Mouse (Mus musculus) brown adipose tissue, adult 24 weeks (tissue): Measurements from ENCODE around the gene Aldh16a1. TPM values are rescaled to one million over a fixed set of nuclear protein-coding genes. Genes with fewer than 3 reads are reported as not detected.
"Not testable (repeated sequence)": the region's sequence is repeated elsewhere in the genome, so short reads cannot be mapped to it uniquely, and the experiment has no call there.

Experiments used
- H3K27ac ChIP-seq: fragments of 200-500 bp; replicated peaks from 2 replicates; pipeline ENCODE4 v1.5.1; 2012; ENCODE audit warnings: low read depth, mild to moderate bottlenecking, low read length
- H3K4me1 ChIP-seq: fragments of 200-500 bp; 2 replicates; pipeline ENCODE4 v1.6.1; 2012; ENCODE audit warnings: low read length, mixed read lengths; ENCODE audit not compliant: control insufficient read depth, insufficient read depth, insufficient read length
- H3K4me3 ChIP-seq: fragments of 200-500 bp; 2 replicates; pipeline ENCODE4 v1.5.1; 2012; ENCODE audit warnings: low read depth, mild to moderate bottlenecking, low read length, moderate library complexity; ENCODE audit not compliant: insufficient read depth
- polyA plus RNA-seq: library from polyadenylated mRNA; stranded (reverse); fragments of >200 nt; gene quantifications from 2 replicates; pipeline ENCODE4 v1.2.4, GENCODE M21; 2012; ENCODE audit not compliant: missing spikeins, insufficient read depth, insufficient read length

Gene Aldh16a1
- polyA plus RNA-seq, 1 experiment = 28.0 TPM

DNA sequence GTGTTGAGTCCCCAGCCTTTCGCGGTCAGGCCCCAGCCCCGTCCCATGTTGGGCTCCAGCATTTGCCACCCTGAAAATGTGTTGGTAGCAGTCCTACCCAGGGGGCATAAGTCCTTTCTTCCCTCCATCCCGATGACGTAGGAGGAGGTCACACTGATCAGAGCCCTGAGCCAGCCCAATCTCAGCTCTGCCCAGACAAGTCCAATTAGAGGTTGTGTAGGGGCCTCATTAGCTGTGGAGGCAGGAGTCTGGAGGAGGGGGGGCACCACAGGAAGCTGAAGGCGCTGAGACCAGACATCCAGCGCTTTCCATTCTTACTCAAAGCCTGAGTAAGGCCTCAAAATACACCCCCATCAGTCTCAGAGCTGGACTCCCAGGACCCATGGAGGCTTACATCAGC lies 31.5 kb upstream of the Aldh16a1 start:
- peaks cover 4% of the 10 kb centered on the region; the same call in 1 of the 2 replicates for H3K4me1 ChIP-seq
- H3K27ac ChIP-seq = no peak overlapping the region
- no peak overlapping the region for H3K4me3 ChIP-seq

DNA sequence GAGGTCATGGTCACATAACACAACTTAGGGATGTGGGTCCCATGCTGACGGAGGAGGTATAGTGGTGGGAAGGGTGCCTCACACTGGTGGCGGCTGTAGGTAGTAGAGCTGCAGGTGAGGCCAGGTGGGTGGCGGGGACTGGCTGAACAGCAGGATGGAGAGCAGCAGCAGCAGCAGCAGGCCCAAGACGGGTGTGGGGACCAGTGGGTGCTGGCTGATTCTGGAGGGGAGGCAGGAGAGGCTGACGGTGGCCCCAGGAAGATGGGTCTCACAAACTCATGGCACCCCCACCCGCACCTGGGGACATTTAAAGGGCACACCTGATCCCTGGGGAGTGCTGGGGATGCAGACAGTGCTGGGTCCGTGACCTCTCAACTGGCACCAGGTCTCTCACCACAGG lies 29.3 kb upstream of the Aldh16a1 start:
- Histone ChIP-seq H3K4me1 (peaks cover 4% of the 10 kb centered on the region; the same call in 1 of the 2 replicates), H3K27ac (no peak overlapping the region), H3K4me3 (no peak overlapping the region)

- Histone ChIP-seq H3K4me1 (peaks cover 4% of the 10 kb centered on the region; the same call in 1 of the 2 replicates), H3K4me3 (peak overlapping the region; percentile 40), H3K27ac (no peak overlapping the region)
These were observed 28.2 kb upstream of the Aldh16a1 start for GRCm38 (mm10) chr7:45182606-45183005.

- no peak overlapping the region for H3K27ac ChIP-seq
These were observed 27.8 kb upstream of the Aldh16a1 start for GRCm38 (mm10) chr7:45182199-45182601.

GRCm38 (mm10) chr7:45181540-45181939 lies 27.2 kb upstream of the Aldh16a1 start:
- Histone ChIP-seq H3K4me3 (no peak overlapping the region), H3K4me1 (peaks cover 4% of the 10 kb centered on the region; the same call in 1 of the 2 replicates), H3K27ac (no peak overlapping the region)

More at GRCm38 (mm10) chr7:45182199-45182601, 27.8 kb upstream of the Aldh16a1 start:
- Histone ChIP-seq H3K4me3 (peak overlapping the region; percentile 40), H3K4me1 (peaks cover 4% of the 10 kb centered on the region; the same call in 1 of the 2 replicates)

GRCm38 (mm10) chr7:45180896-45181477 lies 26.6 kb upstream of the Aldh16a1 start, which contains the start of gene Pth2:
Pth2 (plus strand) TSS chr7:45180995.
- no peak within 1 kb of the TSS for H3K27ac ChIP-seq
- H3K4me3 ChIP-seq = no peak within 1 kb of the TSS
- H3K4me1 ChIP-seq = peaks cover 4% of the 10 kb centered on the region; the same call in 1 of the 2 replicates

DNA sequence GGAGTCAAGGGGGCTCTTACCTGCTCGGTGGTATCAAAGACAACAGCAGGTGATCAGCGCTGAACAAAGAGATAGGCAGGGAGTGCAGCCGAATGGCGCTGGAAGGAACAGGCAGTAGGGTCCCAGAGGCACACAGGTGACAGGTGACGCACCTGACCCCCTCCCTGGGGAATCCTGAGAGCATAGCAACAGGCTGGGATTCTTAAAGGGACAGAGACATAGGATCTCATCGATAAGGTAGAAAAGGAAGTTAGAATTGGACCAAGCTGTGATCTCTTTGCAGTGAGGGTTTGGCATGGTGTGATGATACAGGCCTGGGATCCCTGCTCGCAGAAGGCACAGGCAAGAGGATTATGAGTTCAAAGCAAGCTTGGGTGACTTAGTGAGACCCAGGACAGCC lies 25.1 kb upstream of the Aldh16a1 start, which contains the start of gene Gfy:
Gene Gfy, minus strand, starts transcription at position 101 of the 400 bp plus-strand sequence.
- Histone ChIP-seq H3K4me3 (no peak within 1 kb of the TSS), H3K4me1 (peaks cover 4% of the 10 kb centered on the region; the same call in 1 of the 2 replicates), H3K27ac (no peak within 1 kb of the TSS)

DNA sequence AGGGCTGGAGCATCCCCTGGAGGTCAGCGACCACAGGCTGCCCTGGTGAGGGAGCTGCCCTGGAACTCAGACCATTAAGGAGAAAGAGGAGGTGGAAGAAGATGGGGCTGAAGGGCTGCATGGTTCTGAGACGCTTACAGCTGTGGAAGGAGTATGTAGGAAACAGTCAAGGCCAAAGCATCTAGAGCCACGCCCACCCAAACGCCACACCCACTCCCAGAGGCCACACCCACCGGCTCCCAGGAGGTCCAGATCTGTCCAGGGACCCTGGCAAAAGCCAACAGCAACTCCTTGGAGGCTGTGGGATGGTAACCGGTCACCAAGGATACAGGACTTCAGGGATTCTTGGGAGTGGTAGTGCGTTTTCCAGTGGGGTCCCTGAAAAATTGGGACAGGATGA lies 24.2 kb upstream of the Aldh16a1 start:
- Histone ChIP-seq H3K4me3 (no peak overlapping the region), H3K27ac (no peak overlapping the region), H3K4me1 (peaks cover 4% of the 10 kb centered on the region; the same call in 1 of the 2 replicates)

GRCm38 (mm10) chr7:45176356-45176755 lies 22.0 kb upstream of the Aldh16a1 start:
- Histone ChIP-seq H3K4me1 (no peaks in the 10 kb centered on the region), H3K4me3 (no peak overlapping the region), H3K27ac (no peak overlapping the region)

DNA sequence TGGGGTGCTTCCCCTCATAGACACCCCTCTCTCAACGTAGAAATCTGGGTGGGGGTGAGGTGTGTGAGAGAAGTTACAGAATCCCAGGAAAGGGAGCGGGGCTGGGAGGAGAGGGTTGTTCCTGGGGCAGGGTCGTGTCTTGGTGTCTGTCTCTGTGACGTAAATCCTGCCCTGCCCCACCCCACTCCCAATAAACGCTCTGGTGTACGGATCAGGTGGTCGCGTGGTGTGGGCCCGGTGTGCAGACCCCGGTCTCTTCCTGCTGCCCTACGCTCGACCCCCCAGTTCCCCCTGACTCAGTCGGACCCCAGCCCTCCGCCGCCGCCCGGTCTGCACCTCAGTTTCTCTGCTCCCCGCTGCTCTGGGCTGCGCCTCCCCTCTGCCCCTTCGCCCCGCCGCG lies 21.5 kb upstream of the Aldh16a1 start:
- Histone ChIP-seq H3K4me3 (no peak overlapping the region), H3K27ac (no peak overlapping the region), H3K4me1 (no peaks in the 10 kb centered on the region)

GRCm38 (mm10) chr7:45175398-45175797 lies 21.0 kb upstream of the Aldh16a1 start:
- H3K27ac ChIP-seq = no peak overlapping the region
- no peak overlapping the region for H3K4me3 ChIP-seq
- H3K4me1 ChIP-seq = no peaks in the 10 kb centered on the region

DNA sequence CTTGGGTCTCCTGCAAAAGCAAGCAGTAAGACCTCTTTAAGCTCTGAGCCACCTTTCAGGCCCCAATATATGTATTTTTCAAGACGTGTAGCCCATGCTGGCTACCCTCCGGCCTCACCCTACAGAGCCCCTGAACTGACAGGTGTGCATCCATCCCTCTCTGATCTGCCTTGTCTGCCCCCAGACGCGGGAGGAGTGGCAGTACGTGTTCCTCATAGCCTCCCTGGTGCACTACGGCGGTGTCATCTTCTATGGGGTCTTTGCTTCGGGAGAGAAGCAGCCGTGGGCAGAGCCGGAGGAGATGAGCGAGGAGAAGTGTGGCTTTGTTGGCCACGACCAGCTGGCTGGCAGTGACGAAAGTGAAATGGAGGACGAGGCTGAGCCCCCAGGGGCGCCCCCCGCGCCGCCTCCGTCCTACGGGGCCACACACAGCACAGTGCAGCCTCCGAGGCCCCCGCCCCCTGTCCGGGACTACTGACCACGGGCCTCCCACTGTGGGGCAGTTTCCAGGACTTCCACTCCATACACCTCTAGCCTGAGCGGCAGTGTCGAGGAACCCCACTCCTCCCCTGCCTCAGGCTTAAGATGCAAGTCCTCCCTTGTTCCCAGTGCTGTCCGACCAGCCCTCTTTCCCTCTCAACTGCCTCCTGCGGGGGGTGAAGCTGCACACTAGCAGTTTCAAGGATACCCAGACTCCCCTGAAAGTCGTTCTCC lies 20.3 kb upstream of the Aldh16a1 start:
- Histone ChIP-seq H3K27ac (no peak overlapping the region), H3K4me1 (no peaks in the 10 kb centered on the region), H3K4me3 (no peak overlapping the region)

DNA sequence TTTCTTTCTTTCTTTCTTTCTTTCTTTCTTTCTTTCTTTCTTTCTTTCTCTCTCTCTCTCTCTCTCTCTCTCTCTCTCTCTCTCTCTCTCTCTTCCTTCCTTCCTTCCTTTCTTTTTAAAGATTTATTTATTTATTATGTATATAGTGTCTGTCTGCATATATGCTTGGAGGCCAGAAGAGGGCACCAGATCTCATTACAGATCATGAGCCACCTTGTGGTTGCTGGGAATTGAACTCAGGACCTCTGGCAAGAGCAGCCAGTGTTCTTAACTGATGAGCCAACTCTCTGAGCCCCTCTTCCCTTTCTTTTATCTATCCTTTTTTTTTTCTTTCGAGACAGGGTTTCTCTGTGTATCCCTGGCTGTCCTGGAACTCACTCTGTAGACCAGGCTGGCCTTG lies 19.4 kb upstream of the Aldh16a1 start:
- not testable (repeated sequence) for H3K27ac ChIP-seq, H3K4me1 ChIP-seq, H3K4me3 ChIP-seq

DNA sequence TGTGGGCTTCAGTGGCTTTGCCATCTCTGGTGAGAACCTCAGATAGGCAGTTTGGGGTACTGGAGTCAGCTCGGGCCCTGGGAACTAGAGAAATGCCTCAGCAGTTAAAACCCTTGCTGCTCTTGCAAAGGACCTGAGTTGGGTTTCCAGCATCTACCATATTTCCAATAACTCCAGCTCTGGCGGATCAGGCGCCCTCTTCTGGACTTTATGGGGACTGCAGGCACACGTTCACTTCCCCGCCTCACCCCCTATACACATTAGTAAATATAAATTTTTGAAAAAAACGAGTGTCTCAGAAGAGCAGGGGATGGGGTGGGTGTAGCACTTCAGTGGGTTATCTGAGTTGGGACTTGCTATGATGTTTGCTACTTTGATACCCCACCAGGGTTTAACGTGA lies 18.6 kb upstream of the Aldh16a1 start:
- Histone ChIP-seq H3K4me3 (no peak overlapping the region), H3K27ac (no peak overlapping the region), H3K4me1 (no peaks in the 10 kb centered on the region; the same call in 1 of the 2 replicates)

DNA sequence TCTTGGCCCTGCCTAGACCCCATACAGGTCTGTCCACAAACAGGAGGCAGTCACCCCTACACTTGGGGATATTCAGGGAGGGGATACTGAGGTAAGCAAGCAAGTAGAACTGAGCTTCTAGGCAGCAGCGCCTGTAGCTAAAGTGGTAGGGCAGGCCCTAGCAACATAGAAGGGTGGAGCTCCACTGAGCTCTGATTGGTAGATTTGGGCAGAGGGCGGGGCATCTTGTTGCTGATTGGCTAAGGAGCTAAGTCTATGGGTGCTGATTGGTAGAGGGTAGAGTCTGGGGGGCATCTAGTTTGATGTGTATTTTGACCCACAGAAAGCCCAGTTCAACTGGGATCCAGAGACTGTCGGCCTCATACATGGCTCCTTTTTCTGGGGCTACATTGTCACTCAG lies 15.1 kb upstream of the Aldh16a1 start:
- Histone ChIP-seq H3K27ac (no peak overlapping the region), H3K4me3 (no peak overlapping the region), H3K4me1 (no peaks in the 10 kb centered on the region; the same call in 1 of the 2 replicates)

GRCm38 (mm10) chr7:45168656-45169055 lies 14.3 kb upstream of the Aldh16a1 start:
- H3K4me1 ChIP-seq = no peaks in the 10 kb centered on the region; the same call in 1 of the 2 replicates
- no peak overlapping the region for H3K27ac ChIP-seq
- H3K4me3 ChIP-seq = no peak overlapping the region
